Mouse (Mus musculus): ENCODE measurements around the gene Ppp1r14c.
A peak's percentile ranks its signal among the peaks of the same experiment; 100 is the strongest.

Gene Ppp1r14c

GRCm38 (mm10) chr10:3366036-3366869, at the start of gene Ppp1r14c:
Gene Ppp1r14c, plus strand, starts transcription at chr10:3366057.
- no peak for DNase-seq

- no peak for DNase-seq
These were observed 44.5 kb upstream of the Ppp1r14c start for GRCm38 (mm10) chr10:3321406-3321805.

DNA sequence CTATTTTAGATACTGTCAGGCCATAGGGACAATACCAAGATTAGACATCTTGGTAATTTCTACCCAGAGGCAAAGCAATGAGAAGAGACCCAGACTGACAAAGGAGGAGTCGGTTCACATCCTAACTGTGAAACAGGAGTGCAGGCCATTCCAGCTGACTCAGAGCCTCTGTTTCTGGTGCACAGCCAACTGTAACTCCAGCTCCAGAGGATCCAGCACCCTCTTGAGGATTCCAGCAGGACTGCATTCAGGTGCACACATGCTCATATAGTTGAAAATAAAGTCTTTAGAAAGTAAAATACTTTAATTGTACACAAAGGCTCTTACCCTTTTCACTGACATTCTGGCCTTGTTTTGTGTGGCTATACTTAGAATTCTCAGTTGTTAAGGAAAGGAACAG, 40.4 kb upstream of the Ppp1r14c start:
- peak; percentile 15 for DNase-seq

GRCm38 (mm10) chr10:3332880-3333279, 33.0 kb upstream of the Ppp1r14c start:
- peak; percentile 36 for DNase-seq

- no peak for DNase-seq
These were observed 31.3 kb upstream of the Ppp1r14c start for GRCm38 (mm10) chr10:3334570-3334969.

DNA sequence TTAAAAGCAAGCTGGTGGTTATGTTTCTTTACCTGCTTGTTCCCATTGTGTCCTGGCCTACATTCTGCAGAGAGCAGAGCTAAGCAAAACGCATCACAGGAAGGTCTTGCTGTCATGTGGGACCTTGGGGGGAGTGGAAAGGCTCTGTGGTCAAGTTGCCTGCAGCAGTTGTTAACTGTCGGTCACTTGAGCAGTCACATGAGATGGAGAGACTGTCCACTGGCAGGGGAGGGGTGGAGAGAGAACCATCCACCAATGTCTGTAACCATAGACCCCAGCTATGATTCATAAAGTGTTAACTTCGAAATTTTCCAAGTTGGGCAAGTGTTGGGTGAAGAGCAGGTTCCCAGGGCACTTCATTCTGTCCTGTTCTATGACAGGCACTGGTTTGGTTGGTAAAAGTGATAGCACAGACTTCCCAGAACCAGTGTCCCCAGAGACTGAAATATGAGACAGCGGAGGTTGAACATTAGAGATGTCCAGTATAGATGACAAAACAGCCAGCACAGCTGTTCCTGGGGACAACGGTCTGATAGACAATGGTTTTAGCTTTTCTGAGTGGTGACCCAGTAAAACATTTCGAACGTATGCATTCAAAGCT, 29.0 kb upstream of the Ppp1r14c start:
- DNase-seq, result no peak

DNA sequence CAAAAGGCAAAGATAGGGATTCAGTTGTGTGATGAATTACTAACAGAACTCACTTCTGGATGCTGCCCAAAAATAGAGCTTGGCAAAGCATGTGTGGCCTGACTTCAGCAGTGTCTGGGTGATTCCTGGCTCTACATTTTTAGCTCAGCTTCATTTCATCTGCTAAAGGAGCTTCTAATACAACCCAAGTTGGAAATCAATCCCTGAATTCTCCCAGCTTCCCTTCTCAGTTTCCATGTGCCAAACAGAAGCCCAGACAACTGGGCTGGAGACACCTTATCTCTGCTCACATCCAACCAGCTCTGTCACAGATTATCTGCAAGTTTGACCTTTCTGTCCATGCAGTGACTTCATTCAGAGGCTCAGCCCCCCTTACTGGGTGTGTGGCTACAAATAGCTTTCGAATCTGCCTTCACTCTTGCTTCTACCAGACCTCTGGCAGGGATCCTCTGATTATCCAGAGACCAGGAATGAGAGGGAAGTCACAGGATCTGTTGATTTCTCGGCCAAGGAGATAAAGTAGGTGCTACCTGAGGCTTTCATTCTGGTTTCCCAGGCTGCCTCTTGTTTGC, 28.4 kb upstream of the Ppp1r14c start:
- no peak for DNase-seq

DNA sequence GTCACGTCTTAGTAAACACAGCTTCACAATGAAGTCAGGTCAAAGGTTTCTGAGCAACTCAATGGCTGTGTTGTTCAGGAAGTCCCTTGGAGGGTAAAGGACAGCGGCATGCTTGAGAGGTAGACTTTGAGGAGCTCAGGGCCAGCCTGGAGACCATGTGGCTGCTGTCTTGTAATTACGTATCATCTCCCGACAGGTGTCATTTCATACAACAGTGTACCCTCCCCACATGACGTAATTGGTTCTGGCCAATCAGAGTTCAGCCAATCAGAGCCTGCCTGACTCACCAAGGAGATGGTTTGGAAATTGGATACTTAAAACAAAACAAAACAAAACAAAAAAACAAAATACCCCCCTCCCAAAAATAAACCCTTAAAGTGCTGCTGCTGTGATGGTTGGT, 20.2 kb upstream of the Ppp1r14c start:
- DNase-seq, result no peak

DNA sequence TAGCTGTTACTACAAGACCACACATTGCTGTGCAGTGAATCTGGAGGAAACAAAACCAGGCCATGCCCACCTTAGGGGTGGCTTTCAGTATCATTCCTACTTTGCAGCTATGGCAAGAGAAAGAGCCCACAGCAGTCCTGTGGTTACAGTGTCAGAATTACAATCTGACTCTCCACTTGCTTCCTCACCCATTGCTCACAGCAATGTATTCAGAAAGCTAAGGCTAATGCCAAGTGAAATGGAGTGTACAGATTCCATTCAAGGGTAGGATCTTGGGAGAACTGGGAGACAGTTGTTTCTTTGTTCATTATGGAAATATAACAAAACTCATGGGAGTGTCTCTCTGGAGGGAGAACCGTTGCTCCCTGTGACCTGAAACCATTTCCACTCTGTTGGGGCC, 6.3 kb upstream of the Ppp1r14c start:
- no peak for DNase-seq

GRCm38 (mm10) chr10:3365671-3366035, 204 bp upstream of the Ppp1r14c start:
- no peak for DNase-seq

GRCm38 (mm10) chr10:3366870-3367431, 1.1 kb downstream of the Ppp1r14c start:
- DNase-seq, result no peak

GRCm38 (mm10) chr10:3367440-3367839, 1.6 kb downstream of the Ppp1r14c start:
- no peak for DNase-seq

DNA sequence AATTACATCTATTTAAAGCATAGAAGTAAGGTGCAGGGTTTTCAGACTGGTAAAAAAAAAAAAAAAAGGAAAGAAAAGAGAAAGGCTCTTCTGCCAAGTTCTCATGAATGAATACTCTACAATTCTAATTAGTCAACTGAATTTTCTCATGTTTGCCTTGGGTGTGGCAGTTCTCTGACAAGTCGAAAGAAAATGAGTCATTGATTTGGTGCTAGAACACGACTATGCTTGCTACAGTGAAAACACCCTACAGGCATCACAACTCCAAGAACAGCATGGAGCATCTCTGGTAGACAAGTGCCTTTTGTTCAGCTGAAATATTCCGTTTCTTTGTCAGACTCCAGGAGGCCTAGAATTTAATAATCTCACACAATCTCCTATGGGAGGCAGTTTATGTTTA, 17.3 kb downstream of the Ppp1r14c start:
- DNase-seq, result no peak

- DNase-seq, result no peak
These were observed 26.4 kb downstream of the Ppp1r14c start for GRCm38 (mm10) chr10:3392251-3392650.

- DNase-seq, result no peak
These were observed 27.7 kb downstream of the Ppp1r14c start for GRCm38 (mm10) chr10:3393548-3393947.

- no peak for DNase-seq
These were observed 28.3 kb downstream of the Ppp1r14c start for GRCm38 (mm10) chr10:3394193-3394592.

GRCm38 (mm10) chr10:3394671-3395288, 28.9 kb downstream of the Ppp1r14c start:
- no peak for DNase-seq

DNA sequence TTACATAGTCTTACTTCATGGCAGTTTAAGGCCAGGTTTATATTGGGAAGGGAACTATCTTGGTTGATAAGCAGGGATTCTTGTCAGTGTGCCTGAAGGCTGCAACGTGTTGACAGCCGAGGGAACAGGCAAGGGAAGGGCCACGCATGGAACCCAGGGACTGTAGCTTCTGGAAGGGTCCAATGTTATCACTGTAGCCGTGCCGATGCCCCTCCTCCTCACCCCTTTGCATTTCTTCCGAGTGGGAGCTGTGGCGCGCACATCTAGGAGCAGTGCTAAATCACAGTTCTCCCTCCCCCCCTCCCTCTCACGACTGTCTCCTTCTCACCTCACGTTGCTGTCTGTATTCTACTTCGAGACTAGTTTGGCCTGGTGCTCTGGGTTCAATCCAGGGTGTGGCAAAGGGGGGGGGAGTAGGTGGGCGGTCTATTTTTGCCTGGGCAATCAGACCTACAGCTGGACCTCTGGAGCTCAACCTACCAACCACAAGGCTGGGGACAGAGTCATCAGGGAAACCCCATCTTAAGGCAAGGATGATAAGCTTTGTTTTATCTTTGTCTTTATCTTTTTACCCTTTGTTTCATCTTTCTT, 29.6 kb downstream of the Ppp1r14c start:
- no peak for DNase-seq

GRCm38 (mm10) chr10:3396008-3396795, 30.3 kb downstream of the Ppp1r14c start:
- DNase-seq, result no peak

GRCm38 (mm10) chr10:3397406-3397805, 31.5 kb downstream of the Ppp1r14c start:
- no peak for DNase-seq

DNA sequence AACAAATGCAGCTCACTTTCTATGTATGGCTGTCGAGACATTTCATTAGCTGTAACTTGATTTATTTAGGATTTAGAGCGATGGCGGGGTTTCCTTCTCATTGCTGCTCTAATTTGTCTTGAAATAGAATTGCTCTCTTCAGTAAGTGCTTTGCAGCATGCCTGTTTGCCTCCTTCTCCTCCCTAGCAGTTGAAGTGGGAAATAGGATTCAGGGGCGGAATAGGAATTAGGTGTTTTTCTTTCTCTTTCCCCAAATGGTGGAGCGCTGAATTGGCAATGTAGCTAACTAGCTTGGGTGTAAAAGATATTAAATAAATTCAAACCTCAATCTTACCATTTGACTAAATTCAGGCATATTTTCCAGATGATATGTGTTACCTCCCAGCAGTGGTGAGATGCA, 32.2 kb downstream of the Ppp1r14c start:
- DNase-seq, result no peak

DNA sequence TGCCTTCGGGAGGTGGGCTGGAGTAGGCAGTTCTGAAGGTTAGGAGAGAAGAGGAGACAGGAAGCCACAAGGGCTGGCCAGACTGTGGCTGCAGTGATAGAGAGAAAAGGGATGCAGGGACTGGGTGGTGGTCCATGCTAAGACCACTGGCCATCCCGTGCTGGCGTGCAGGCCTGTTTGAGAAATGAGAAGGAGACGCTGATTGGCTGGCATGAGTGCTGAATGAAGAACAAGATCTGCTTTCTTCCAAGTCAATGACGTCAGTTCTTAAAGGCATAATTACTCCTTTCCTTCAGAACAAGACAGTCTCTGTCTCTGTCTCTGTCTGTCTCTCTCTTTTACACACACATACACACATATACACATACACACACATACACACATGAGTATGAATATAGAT, 36.4 kb downstream of the Ppp1r14c start:
- DNase-seq, result no peak

Measured in kidney, adult 11 months (tissue).